Mouse (Mus musculus): ENCODE results near the gene Entpd7.

The Entpd7 gene

GRCm38 (mm10) chr19:43772311-43772710, 82.8 kb downstream of the Entpd7 start:
- no peak for DNase-seq

GRCm38 (mm10) chr19:43775433-43775832, 86.0 kb downstream of the Entpd7 start:
- DNase-seq: no peak

GRCm38 (mm10) chr19:43776561-43776960, 87.1 kb downstream of the Entpd7 start:
- no peak for DNase-seq

DNA sequence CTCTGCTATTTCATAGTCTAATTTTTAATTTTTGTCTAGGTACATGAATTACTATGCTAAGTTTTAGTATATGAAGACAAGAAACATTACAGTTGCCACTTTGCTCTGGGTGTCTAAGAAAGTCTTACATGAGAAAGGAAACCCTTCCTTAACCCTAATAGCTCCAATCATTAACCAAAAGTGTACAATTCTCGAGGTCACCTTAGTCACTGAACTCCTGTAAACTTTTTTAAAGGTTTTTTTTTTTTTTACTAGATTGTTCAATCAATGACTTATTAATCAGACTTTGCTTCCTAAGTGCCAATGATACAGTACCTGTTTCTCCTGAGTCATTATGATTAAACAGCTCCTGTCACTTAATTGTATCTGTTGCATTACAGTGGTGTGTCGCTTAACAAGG, 87.8 kb downstream of the Entpd7 start:
- no peak for DNase-seq

- DNase-seq: no peak
These were observed 90.9 kb downstream of the Entpd7 start for GRCm38 (mm10) chr19:43780391-43780790.

DNA sequence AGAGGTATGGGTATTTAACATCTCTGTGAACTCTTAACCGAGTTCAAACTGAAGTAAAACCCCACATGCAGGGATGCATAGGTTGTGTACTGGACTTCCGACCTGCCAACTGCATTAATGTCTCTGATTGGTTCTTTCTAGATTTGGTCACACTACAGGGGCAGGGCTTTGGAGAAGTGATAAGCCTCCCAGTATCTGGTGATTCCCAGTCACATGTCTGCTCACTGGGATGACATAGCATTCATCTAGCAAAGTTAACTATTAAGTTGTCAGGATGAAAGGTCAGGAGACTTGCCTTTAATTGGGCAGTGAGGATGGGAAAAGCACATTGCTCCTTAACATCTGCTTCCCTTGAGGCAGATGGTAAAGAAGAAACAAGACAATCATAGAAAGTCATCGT, 92.5 kb downstream of the Entpd7 start, which contains the start of gene Abcc2:
TSS of gene Abcc2 (plus strand) at position 213 of the 400 bp plus-strand sequence.
- no peak for DNase-seq

Measured in right cerebral cortex, postnatal 14 days (tissue).